Mouse (Mus musculus): ENCODE results near the gene Vstm4. TPM values are rescaled to one million over a fixed set of nuclear protein-coding genes. Genes with fewer than 3 reads are reported as not detected.

Gene Vstm4
- total and polyA plus RNA-seq, 2 experiments = 0.81 to 0.92 TPM

GRCm38 (mm10) chr14:32956486-32956885 lies 99.9 kb downstream of the Vstm4 start:
- H3K27ac ChIP-seq (replicated peaks; ENCODE audit: insufficient read depth, low read depth, low read length) = no peak overlapping the region
- peaks cover 3% of the 10 kb centered on the region; the same call in 1 of the 2 replicates for H3K4me1 ChIP-seq (ENCODE audit: control insufficient read depth, insufficient read depth, low read length)
- TF ChIP-seq POLR2A (IDR thresholded peaks at IDR 0.05; ENCODE audit: extremely low read depth, insufficient read depth, low read length) = no peak
- no peak for TF ChIP-seq CTCF (IDR thresholded peaks at IDR 0.05; ENCODE audit: low read depth, low read length)
- no peak overlapping the region for H3K9ac ChIP-seq (ENCODE audit: low read depth, low read length)
- H3K27me3 ChIP-seq (ENCODE audit: control insufficient read depth, insufficient read depth, low read length) = no peaks in the 10 kb centered on the region
- no peak overlapping the region for H3K4me3 ChIP-seq (ENCODE audit: insufficient read depth, low read depth, low read length)
- WGBS = 23% methylated on average over 8 of the region's 8 CpGs
- DNase-seq (ENCODE audit: extremely low read depth, low read depth, low spot score) = peak; percentile 78
- no peaks in the 10 kb centered on the region for H3K79me2 ChIP-seq (ENCODE audit: control insufficient read depth, insufficient read depth, low read length)
- no peaks in the 10 kb centered on the region for H3K36me3 ChIP-seq (ENCODE audit: control insufficient read depth, insufficient read depth, low read length)

DNA sequence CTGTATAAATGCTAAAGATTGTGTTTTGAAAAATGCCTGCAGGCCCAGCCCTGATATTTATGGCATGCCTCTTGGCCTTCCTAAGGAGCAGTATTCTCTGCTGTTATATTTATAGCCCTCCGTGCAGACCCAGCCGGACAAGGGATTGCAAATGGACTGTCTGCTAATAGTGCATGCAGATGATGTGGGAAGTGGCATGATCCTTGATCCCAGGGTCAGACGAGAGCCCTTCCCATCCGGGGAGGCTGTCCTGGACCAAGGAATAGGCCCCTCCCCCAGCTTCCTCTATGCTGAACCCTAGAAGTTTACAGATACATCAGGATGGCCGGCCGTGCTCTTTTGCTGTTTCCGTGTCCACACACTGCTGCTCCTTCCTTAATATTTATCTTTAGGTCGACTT lies 102.1 kb downstream of the Vstm4 start:
- Histone ChIP-seq H3K4me1 (ENCODE audit: control insufficient read depth, insufficient read depth, low read length) (peaks cover 3% of the 10 kb centered on the region; the same call in 1 of the 2 replicates), H3K36me3 (ENCODE audit: control insufficient read depth, insufficient read depth, low read length) (no peaks in the 10 kb centered on the region), H3K27ac (replicated peaks; ENCODE audit: insufficient read depth, low read depth, low read length) (no peak overlapping the region), H3K4me3 (ENCODE audit: insufficient read depth, low read depth, low read length) (no peak overlapping the region), H3K27me3 (ENCODE audit: control insufficient read depth, insufficient read depth, low read length) (no peaks in the 10 kb centered on the region), H3K9ac (ENCODE audit: low read depth, low read length) (no peak overlapping the region), H3K79me2 (ENCODE audit: control insufficient read depth, insufficient read depth, low read length) (no peaks in the 10 kb centered on the region)
- WGBS = 69% methylated on average over 8 of the region's 8 CpGs
- TF ChIP-seq CTCF (IDR thresholded peaks at IDR 0.05; ENCODE audit: low read depth, low read length) (no peak), POLR2A (IDR thresholded peaks at IDR 0.05; ENCODE audit: extremely low read depth, insufficient read depth, low read length) (no peak)
- peak; percentile 12 for DNase-seq (ENCODE audit: extremely low read depth, low read depth, low spot score)

- Histone ChIP-seq H3K36me3 (ENCODE audit: control insufficient read depth, insufficient read depth, low read length) (no peaks in the 10 kb centered on the region), H3K27ac (replicated peaks; ENCODE audit: insufficient read depth, low read depth, low read length) (no peak overlapping the region), H3K4me3 (ENCODE audit: insufficient read depth, low read depth, low read length) (no peak overlapping the region), H3K79me2 (ENCODE audit: control insufficient read depth, insufficient read depth, low read length) (no peaks in the 10 kb centered on the region), H3K4me1 (ENCODE audit: control insufficient read depth, insufficient read depth, low read length) (peaks cover 3% of the 10 kb centered on the region; the same call in 1 of the 2 replicates), H3K9ac (ENCODE audit: low read depth, low read length) (no peak overlapping the region), H3K27me3 (ENCODE audit: control insufficient read depth, insufficient read depth, low read length) (no peaks in the 10 kb centered on the region)
- DNase-seq (ENCODE audit: extremely low read depth, low read depth, low spot score) = peak; percentile 52
- TF ChIP-seq POLR2A (IDR thresholded peaks at IDR 0.05; ENCODE audit: extremely low read depth, insufficient read depth, low read length) (no peak), CTCF (IDR thresholded peaks at IDR 0.05; ENCODE audit: low read depth, low read length) (peak; percentile 93)
- WGBS = 42% methylated on average over 5 of the region's 5 CpGs
Observed at GRCm38 (mm10) chr14:32960481-32960880, 103.9 kb downstream of the Vstm4 start.

DNA sequence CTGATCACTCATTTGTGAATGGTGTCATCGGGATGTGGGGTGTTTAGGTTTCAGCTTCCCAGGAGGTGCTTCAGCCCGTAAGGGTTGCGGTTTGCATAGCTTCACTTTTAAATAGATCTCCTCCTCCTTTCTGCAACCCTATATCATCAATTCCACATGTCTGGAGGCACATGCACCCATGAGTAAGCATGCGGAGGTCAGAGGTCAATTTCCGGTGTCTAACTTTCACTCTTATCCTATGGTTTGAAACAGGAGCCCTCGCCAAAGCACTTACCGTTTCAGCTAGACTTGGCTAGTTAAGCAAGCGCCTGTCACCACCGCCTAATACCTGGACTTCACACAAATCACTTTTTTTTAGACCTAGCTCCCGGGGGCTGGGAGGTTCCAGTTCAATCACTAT lies 108.2 kb downstream of the Vstm4 start:
- H3K4me3 ChIP-seq (ENCODE audit: insufficient read depth, low read depth, low read length) = no peak overlapping the region
- WGBS = 90% methylated on average over 10 of the region's 10 CpGs
- no peak for DNase-seq (ENCODE audit: extremely low read depth, low read depth, low spot score)
- no peaks in the 10 kb centered on the region for H3K4me1 ChIP-seq (ENCODE audit: control insufficient read depth, insufficient read depth, low read length)
- H3K36me3 ChIP-seq (ENCODE audit: control insufficient read depth, insufficient read depth, low read length) = no peaks in the 10 kb centered on the region
- no peak overlapping the region for H3K27ac ChIP-seq (replicated peaks; ENCODE audit: insufficient read depth, low read depth, low read length)
- TF ChIP-seq POLR2A (IDR thresholded peaks at IDR 0.05; ENCODE audit: extremely low read depth, insufficient read depth, low read length) (no peak), CTCF (IDR thresholded peaks at IDR 0.05; ENCODE audit: low read depth, low read length) (no peak)
- H3K79me2 ChIP-seq (ENCODE audit: control insufficient read depth, insufficient read depth, low read length) = no peaks in the 10 kb centered on the region
- no peaks in the 10 kb centered on the region for H3K27me3 ChIP-seq (ENCODE audit: control insufficient read depth, insufficient read depth, low read length)
- no peak overlapping the region for H3K9ac ChIP-seq (ENCODE audit: low read depth, low read length)

DNA sequence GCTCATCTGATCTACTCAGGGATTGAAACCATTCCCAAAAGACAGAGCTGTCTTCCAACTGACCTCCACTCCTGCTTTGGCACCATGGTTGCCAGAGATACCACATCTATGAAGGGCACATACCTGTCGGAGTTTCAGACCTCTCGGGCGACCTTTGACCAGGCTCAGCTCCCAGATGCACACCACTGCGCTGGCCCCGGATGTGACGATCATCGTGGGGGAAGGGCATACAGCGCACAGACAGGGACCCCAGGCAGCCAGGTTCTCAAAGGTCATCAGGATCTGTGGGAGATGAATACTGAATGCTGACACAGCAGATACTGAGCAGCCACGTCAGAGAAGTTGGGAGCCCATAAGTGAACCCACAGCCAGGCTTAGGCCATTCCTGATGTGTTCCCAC lies 114.1 kb downstream of the Vstm4 start:
- Histone ChIP-seq H3K27me3 (ENCODE audit: control insufficient read depth, insufficient read depth, low read length) (no peaks in the 10 kb centered on the region), H3K9ac (ENCODE audit: low read depth, low read length) (no peak overlapping the region), H3K4me1 (ENCODE audit: control insufficient read depth, insufficient read depth, low read length) (no peaks in the 10 kb centered on the region), H3K36me3 (ENCODE audit: control insufficient read depth, insufficient read depth, low read length) (no peaks in the 10 kb centered on the region), H3K4me3 (ENCODE audit: insufficient read depth, low read depth, low read length) (no peak overlapping the region), H3K27ac (replicated peaks; ENCODE audit: insufficient read depth, low read depth, low read length) (no peak overlapping the region), H3K79me2 (ENCODE audit: control insufficient read depth, insufficient read depth, low read length) (no peaks in the 10 kb centered on the region)
- 38% methylated on average over 9 of the region's 9 CpGs for WGBS
- DNase-seq (ENCODE audit: extremely low read depth, low read depth, low spot score) = peak; percentile 5
- TF ChIP-seq POLR2A (IDR thresholded peaks at IDR 0.05; ENCODE audit: extremely low read depth, insufficient read depth, low read length) (no peak), CTCF (IDR thresholded peaks at IDR 0.05; ENCODE audit: low read depth, low read length) (no peak)

- WGBS = 55% methylated on average over 6 of the region's 6 CpGs
- no peak for TF ChIP-seq CTCF (IDR thresholded peaks at IDR 0.05; ENCODE audit: low read depth, low read length)
Observed at GRCm38 (mm10) chr14:32984176-32984738, 127.7 kb downstream of the Vstm4 start.

More at GRCm38 (mm10) chr14:32984176-32984738, 127.7 kb downstream of the Vstm4 start:
- no peak for DNase-seq (ENCODE audit: extremely low read depth, low read depth, low spot score)
- Histone ChIP-seq H3K27me3 (ENCODE audit: control insufficient read depth, insufficient read depth, low read length) (no peaks in the 10 kb centered on the region), H3K4me1 (ENCODE audit: control insufficient read depth, insufficient read depth, low read length) (no peaks in the 10 kb centered on the region), H3K4me3 (ENCODE audit: insufficient read depth, low read depth, low read length) (no peak overlapping the region), H3K27ac (replicated peaks; ENCODE audit: insufficient read depth, low read depth, low read length) (no peak overlapping the region), H3K79me2 (ENCODE audit: control insufficient read depth, insufficient read depth, low read length) (no peaks in the 10 kb centered on the region), H3K9ac (ENCODE audit: low read depth, low read length) (no peak overlapping the region), H3K36me3 (ENCODE audit: control insufficient read depth, insufficient read depth, low read length) (no peaks in the 10 kb centered on the region)
